Mouse (Mus musculus): Measurements from ENCODE around the gene Irf2bp2. TPM values are rescaled to one million over a fixed set of nuclear protein-coding genes. Genes with fewer than 3 reads are reported as not detected.
A peak's percentile ranks its signal among the peaks of the same experiment; 100 is the strongest.
"Not testable (repeated sequence)": the region's sequence is repeated elsewhere in the genome, so short reads cannot be mapped to it uniquely, and the experiment has no call there.

The Irf2bp2 gene
- polyA plus RNA-seq, 1 experiment from 2014 or later = 20.3 TPM

DNA sequence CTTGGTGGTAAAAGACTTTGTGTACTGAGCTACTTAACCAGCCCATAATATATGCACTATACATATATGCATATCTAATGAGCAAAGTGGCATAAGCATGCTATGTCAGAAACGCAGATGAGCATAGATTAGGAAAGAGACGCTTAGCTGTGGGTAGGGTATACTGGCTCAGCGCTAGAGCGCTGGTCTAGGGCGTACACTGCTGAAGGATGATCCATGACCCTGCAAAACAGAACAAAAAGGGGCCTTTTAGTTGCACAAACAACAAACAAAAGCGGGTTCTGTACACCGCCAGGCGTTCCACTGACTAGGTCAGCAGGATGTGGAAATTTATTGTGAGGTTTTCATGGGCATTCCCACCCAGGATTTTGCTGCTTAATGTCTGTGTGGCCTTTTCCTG, 8.9 kb upstream of the Irf2bp2 start:
- DNase-seq (ENCODE audit: low spot score) = peak; percentile 15

DNA sequence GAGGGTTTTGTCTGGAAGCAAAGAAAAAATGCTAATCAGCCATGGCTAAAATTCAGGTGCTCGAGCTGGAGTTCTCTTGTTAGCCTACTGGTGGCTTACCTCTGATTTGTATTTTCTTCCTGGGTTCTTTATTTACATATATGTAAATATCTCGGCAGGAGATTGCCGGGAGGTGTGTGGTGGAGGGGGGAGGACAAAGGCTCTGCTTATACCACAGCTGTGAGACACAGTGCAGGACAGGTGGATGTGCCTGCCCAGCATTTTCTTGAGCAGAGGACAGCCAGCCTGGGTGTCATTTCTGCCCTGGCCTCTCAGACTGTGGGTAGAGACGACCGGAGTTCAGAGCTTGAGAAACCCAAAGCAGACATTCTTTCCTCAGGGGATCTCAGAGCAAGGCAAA, 7.5 kb upstream of the Irf2bp2 start:
- DNase-seq (ENCODE audit: low spot score) = peak; percentile 35

DNA sequence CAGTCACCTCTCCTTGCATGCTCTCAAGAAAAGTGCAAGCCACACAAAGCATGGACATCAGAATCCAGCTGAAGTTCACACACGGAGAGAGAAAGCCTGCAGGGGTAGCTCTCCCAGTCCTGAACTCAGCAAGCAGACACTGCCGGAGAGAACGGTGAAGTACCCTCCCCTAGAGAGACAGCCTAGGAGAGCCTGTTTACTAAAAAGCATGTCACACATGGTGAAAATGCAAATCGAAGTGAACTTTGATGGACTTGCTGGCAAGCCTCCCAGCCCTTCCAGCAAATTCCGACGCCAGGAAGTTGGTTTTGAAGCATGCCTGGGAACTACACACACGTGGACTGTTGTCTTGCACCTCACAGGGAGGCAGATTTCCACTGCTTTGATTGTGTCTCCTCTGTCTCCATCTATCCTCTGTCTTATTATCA, 7.0 kb upstream of the Irf2bp2 start:
- no peak for DNase-seq (ENCODE audit: low spot score)

DNA sequence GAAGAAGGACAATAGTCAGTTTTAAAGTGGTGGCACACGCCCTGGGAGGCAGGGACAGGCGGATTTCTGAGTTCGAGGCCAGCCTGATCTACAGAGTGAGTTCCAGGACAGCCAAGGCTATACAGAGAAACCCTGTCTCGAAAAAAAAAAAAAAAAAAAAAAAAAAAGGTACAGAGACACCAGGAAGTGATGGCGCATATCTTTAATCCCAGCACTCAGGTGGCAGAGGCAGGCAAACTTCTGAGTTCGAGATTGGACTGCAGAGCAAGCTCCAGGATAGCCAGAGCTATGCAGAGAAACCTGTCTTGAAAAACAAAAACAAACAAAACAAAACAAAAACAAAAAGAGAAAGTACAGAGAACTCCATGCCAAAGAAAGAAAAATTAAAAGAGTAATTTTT, 6.6 kb upstream of the Irf2bp2 start:
- DNase-seq (ENCODE audit: low spot score) = not testable (repeated sequence)

GRCm38 (mm10) chr8:126599297-126599696, 5.5 kb upstream of the Irf2bp2 start:
- no peak for DNase-seq (ENCODE audit: low spot score)

- DNase-seq (ENCODE audit: low spot score) = no peak
These were observed 4.4 kb upstream of the Irf2bp2 start for GRCm38 (mm10) chr8:126598218-126598617.

DNA sequence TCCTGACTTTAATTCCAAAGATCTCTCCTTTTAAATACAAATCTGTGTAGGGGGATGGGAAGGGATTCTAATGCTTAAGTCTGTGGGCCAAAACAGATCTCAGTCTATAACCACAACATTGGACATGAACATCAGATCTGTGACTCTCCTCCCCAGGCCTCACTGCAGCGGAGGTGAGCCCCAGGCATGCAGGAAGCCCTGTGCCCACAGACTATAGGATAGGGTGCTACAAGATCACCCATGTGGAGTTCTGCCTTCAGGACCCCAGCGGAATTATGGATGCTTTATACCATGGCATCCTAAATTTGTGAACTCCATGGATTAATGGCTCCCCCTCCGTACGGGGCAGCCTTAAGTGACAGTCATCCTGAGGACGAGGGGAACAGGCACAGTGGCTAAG, 2.9 kb upstream of the Irf2bp2 start:
- no peak for DNase-seq (ENCODE audit: low spot score)

DNA sequence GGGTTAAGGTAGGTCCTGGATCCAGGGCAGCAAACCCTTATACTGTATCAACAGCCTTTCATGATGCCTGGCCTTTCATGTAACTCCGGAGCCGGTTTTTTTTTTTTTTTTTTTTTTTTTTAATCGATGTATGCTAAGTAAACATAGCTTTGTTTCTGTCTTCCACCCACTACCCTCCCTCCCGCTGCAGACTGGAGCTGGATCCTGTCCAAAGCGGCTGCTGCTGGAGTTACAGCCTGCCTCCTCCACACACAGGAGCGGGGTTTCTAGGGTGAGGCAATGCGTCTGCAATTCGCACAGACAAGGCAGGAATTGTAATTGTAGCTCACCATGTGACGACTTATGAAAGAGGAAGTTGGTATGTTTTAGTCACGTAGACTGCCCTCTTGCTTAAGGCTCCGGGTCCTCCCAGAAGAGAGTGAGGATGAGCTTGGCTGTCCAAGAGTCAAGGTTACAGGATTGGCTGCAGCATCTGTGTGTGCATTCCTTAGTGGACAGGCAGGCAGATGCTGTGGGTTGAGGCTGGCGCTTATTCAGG, 2.4 kb upstream of the Irf2bp2 start:
- peak; percentile 68 for DNase-seq (ENCODE audit: low spot score)

GRCm38 (mm10) chr8:126595204-126596061, 1.6 kb upstream of the Irf2bp2 start:
- peak; percentile 69 for DNase-seq (ENCODE audit: low spot score)

GRCm38 (mm10) chr8:126594481-126595000, 755 bp upstream of the Irf2bp2 start:
- peak; percentile 98 for DNase-seq (ENCODE audit: low spot score)

GRCm38 (mm10) chr8:126592771-126593571, 815 bp downstream of the Irf2bp2 start:
- peak; percentile 51 for DNase-seq (ENCODE audit: low spot score)

- peak; percentile 45 for DNase-seq (ENCODE audit: low spot score)
These were observed 1.4 kb downstream of the Irf2bp2 start for GRCm38 (mm10) chr8:126592381-126592770.

DNA sequence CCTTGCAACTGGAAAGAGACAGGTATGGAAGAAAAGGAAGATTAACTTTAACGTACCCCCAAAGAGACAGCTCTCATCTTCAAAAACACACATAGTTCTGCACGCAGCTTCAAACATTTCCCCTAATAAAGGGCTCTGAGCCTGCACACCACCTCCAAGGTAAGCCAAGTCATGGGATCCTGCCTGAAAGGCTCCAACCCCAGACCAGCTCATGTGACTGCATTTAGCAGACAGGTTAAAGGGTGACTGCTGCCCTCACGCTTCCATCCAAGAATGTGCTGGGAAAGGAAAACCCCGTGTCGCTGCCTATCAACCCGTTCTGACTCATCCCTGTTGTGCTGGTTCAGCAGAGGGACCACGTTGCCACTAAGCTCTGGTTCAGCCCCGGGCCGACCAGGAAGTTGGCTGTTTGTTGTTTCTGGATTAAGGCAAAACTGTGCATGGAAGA, 1.9 kb downstream of the Irf2bp2 start:
- DNase-seq (ENCODE audit: low spot score) = peak; percentile 44

DNA sequence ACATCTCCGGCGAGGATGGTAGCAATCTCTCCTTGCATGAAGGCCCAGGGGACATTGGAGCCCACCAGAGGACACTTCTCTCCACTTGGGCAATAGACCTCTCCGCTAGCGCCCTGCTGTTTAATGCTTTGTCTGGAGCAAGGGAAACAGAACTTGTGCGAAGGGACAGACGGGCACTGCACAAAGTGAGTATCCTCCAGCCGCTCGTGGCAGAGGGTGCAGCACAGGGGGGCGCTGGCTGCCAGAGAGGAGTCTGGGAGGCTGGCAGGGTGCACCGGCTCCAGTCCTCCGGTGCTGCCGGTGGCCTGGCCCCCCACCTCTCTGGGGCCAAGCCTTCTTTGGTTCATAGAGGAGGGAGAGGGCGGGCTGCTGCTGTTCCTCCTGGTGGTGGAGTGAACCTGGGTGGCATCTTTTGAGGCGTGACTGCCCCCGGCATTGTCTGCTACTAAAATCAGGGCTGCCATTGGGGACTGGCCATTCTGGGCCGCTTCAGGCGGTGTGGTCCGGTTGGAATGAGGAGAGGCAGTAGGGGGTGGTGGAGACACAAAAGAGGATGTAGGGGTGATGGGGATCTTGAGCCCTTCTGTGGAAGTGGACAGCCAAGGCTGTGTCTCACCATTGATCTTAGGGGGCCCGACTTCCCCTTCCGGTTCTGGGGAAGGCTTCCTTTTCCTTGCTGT, 2.5 kb downstream of the Irf2bp2 start:
- peak; percentile 77 for DNase-seq (ENCODE audit: low spot score)

DNA sequence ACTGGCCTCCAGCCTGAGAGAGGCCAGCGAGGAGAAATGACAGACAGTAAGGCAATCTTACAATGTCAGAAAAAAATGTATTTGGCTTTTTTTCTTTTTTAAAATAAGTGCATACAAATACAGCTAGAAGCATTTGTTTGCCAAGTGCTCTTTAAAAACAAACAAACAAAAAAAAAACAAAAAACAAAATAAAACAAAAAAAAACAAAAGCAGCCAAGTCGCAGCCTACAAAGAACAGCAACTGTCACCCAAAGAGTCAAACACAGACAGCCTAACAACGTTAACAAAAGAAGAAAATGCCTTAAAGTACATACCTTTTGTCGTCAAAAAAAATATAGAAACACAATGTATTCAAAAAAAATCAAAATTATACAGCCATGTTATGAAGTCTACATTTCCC, 3.2 kb downstream of the Irf2bp2 start:
- no peak for DNase-seq (ENCODE audit: low spot score)

- peak; percentile 77 for DNase-seq (ENCODE audit: low spot score)
These were observed 3.7 kb downstream of the Irf2bp2 start for GRCm38 (mm10) chr8:126590024-126590529.

GRCm38 (mm10) chr8:126589507-126590023, 4.2 kb downstream of the Irf2bp2 start:
- DNase-seq (ENCODE audit: low spot score) = no peak

DNA sequence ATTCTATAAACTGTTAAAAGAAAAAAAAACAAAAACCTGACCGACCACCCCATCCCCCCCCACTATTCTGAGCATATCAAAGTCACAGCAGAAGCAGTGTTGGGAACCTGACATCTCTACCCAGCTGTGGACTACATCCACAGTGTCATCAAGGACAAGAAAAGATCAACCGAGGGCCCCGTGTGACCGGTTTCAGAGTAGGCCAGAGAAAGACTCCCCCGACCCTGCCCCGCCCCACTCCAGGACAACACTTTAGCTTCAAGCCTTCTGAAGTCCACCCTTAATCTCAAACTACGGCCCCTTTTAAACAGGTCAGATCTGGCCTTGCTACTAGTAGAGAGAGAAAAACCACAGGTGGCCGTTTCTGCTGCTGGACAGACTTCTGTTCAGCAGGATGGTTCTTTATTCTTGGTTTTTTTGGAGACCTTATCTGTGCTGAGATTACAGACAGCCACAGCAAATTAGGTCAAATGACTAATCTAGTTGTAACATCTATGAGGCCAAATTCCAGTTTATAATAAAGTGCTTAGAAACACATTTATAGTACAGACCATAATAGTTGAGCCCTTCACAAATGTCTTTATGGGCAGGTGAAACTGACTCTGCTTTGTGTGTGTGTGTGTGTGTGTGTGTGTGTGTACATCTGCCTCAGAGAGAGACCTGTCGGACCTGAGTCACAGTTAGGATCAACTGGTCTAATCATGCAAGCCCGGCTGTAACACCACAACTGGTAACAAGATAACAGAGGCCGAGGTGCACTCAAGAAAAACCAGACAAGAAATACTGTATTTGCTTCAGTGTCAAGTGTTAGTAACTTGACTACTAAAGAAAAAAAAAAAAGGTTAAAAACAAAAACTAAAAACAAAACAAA, 4.9 kb downstream of the Irf2bp2 start:
- DNase-seq (ENCODE audit: low spot score) = no peak

- no peak for DNase-seq (ENCODE audit: low spot score)
These were observed 5.8 kb downstream of the Irf2bp2 start for GRCm38 (mm10) chr8:126587836-126588503.

All from thymus, postnatal 0 days (tissue).